Mouse (Mus musculus) forebrain, embryonic 14.5 days (tissue): ENCODE data around the gene Thsd4. TPM values are rescaled to one million over a fixed set of nuclear protein-coding genes. Genes with fewer than 3 reads are reported as not detected.
"Not testable (repeated sequence)": the region's sequence is repeated elsewhere in the genome, so short reads cannot be mapped to it uniquely, and the experiment has no call there.

Experiments used
- ATAC-seq: fragments of 200-750 bp; cut with Nextera tagmentation; 2 replicates; pipeline ENCODE4 v1.8.0; 2017; ENCODE audit warnings: mild to moderate bottlenecking, moderate library complexity
- DNase-seq: peaks from one replicate; pipeline ENCODE4 v3.0.0-alpha.2; 2015; ENCODE audit warnings: low spot score
- H3K27ac ChIP-seq: fragments of 300-500 bp; sonication (generic); 2 replicates; pipeline ENCODE4 v1.5.1; 2014; ENCODE audit warnings: low read depth, mild to moderate bottlenecking, control low read depth, low read length, moderate library complexity
- H3K27me3 ChIP-seq: fragments of 300-500 bp; sonication (generic); replicated peaks from 2 replicates; pipeline ENCODE4 v1.6.1; 2014; ENCODE audit warnings: low read length, control low read depth, mixed read lengths; ENCODE audit not compliant: control insufficient read depth, insufficient read depth
- H3K36me3 ChIP-seq: fragments of 300-500 bp; sonication (generic); 2 replicates; pipeline ENCODE4 v1.6.1; 2014; ENCODE audit warnings: low read length, control low read depth; ENCODE audit not compliant: control insufficient read depth, insufficient read depth
- H3K4me1 ChIP-seq: fragments of 300-500 bp; sonication (generic); 2 replicates; pipeline ENCODE4 v1.6.1; 2014; ENCODE audit warnings: antibody characterized with exemption, low read length, control low read depth; ENCODE audit not compliant: control insufficient read depth, insufficient read depth
- H3K4me2 ChIP-seq: fragments of 300-500 bp; sonication (generic); 2 replicates; pipeline ENCODE4 v1.6.1; 2014; ENCODE audit warnings: mild to moderate bottlenecking, control low read depth, low read length
- H3K4me3 ChIP-seq: fragments of 300-500 bp; sonication (generic); 2 replicates; pipeline ENCODE4 v1.5.1; 2014; ENCODE audit warnings: low read depth, low read length, control low read depth
- H3K9ac ChIP-seq: fragments of 300-500 bp; sonication (generic); 2 replicates; pipeline ENCODE4 v1.6.1; 2014; ENCODE audit warnings: mild to moderate bottlenecking, low read length, control low read depth, moderate library complexity
- H3K9me3 ChIP-seq: fragments of 300-500 bp; sonication (generic); replicated peaks from 2 replicates; pipeline ENCODE4 v1.6.1; 2016; ENCODE audit warnings: low read length, control low read depth, mixed read lengths; ENCODE audit not compliant: control insufficient read depth
- WGBS: fragments of 180-500 bp; shearing (Covaris S2); extraction: QIAGEN DNeasy Blood & Tissue Kit; methylation state at CpG from one replicate; pipeline ENCODE4 v1.1.7; 2014; 5-methylcytosine and 5-hydroxymethylcytosine counted together
- polyA plus RNA-seq: library from polyadenylated mRNA; unstranded; fragments of >200 nt; fragmentation: Nextera tagmentation; extraction: Ambion mirVana; gene quantifications from 2 replicates; pipeline ENCODE4 v1.2.1, GENCODE M21; 2014

Thsd4 gene
- polyA plus RNA-seq, 1 experiment from 2014 or later, result 3.4 TPM

- Histone ChIP-seq H3K4me2 (no peak overlapping the region), H3K4me3 (no peak overlapping the region), H3K27me3 (no peaks in the 10 kb centered on the region), H3K9ac (no peak overlapping the region), H3K27ac (no peak overlapping the region), H3K4me1 (no peaks in the 10 kb centered on the region), H3K9me3 (no peaks in the 10 kb centered on the region), H3K36me3 (no peaks in the 10 kb centered on the region)
- no peak for DNase-seq
- no peak for ATAC-seq
- WGBS, result 89% methylated on average over 8 of the region's 8 CpGs
Measured at GRCm38 (mm10) chr9:59947271-59947670, 574.6 kb downstream of the Thsd4 start.

GRCm38 (mm10) chr9:59945241-59945640, 576.6 kb downstream of the Thsd4 start:
- no peak overlapping the region for H3K4me2 ChIP-seq
- H3K27me3 ChIP-seq, result no peaks in the 10 kb centered on the region
- no peaks in the 10 kb centered on the region for H3K36me3 ChIP-seq
- 74% methylated on average over 3 of the region's 3 CpGs for WGBS
- no peaks in the 10 kb centered on the region for H3K9me3 ChIP-seq
- no peaks in the 10 kb centered on the region for H3K4me1 ChIP-seq
- no peak overlapping the region for H3K9ac ChIP-seq
- no peak overlapping the region for H3K4me3 ChIP-seq
- ATAC-seq (no peak), DNase-seq (no peak)
- H3K27ac ChIP-seq, result no peak overlapping the region

GRCm38 (mm10) chr9:59943826-59944225, 578.0 kb downstream of the Thsd4 start:
- Histone ChIP-seq H3K27me3 (no peaks in the 10 kb centered on the region), H3K4me1 (no peaks in the 10 kb centered on the region), H3K9me3 (no peaks in the 10 kb centered on the region), H3K4me2 (no peak overlapping the region), H3K4me3 (no peak overlapping the region), H3K36me3 (no peaks in the 10 kb centered on the region), H3K27ac (no peak overlapping the region), H3K9ac (no peak overlapping the region)
- 90% methylated on average over 6 of the region's 6 CpGs for WGBS
- DNase-seq (no peak), ATAC-seq (no peak)

- H3K9me3 ChIP-seq, result no peaks in the 10 kb centered on the region
- no peak for ATAC-seq
- WGBS, result 67% methylated on average over 5 of the region's 5 CpGs
Measured at GRCm38 (mm10) chr9:59942501-59943085, 579.3 kb downstream of the Thsd4 start.

GRCm38 (mm10) chr9:59941885-59942350, 579.9 kb downstream of the Thsd4 start:
- H3K4me2 ChIP-seq, result no peak overlapping the region
- WGBS, result 83% methylated on average over 9 of the region's 9 CpGs
- H3K9me3 ChIP-seq, result no peaks in the 10 kb centered on the region
- no peak overlapping the region for H3K4me3 ChIP-seq
- DNase-seq (no peak), ATAC-seq (no peak)
- H3K9ac ChIP-seq, result no peak overlapping the region
- no peak overlapping the region for H3K27ac ChIP-seq
- H3K27me3 ChIP-seq, result no peaks in the 10 kb centered on the region
- no peaks in the 10 kb centered on the region for H3K36me3 ChIP-seq
- no peaks in the 10 kb centered on the region for H3K4me1 ChIP-seq

More at GRCm38 (mm10) chr9:59942501-59943085, 579.3 kb downstream of the Thsd4 start:
- Histone ChIP-seq H3K27me3 (no peaks in the 10 kb centered on the region), H3K36me3 (no peaks in the 10 kb centered on the region), H3K27ac (no peak overlapping the region), H3K4me2 (no peak overlapping the region), H3K9ac (no peak overlapping the region), H3K4me3 (no peak overlapping the region), H3K4me1 (no peaks in the 10 kb centered on the region)
- DNase-seq, result no peak

- ATAC-seq, result no peak
- Histone ChIP-seq H3K27me3 (no peaks in the 10 kb centered on the region), H3K9ac (no peak overlapping the region), H3K36me3 (no peaks in the 10 kb centered on the region), H3K9me3 (no peaks in the 10 kb centered on the region), H3K4me2 (no peak overlapping the region), H3K4me3 (no peak overlapping the region), H3K4me1 (no peaks in the 10 kb centered on the region), H3K27ac (no peak overlapping the region)
- DNase-seq, result no peak
- whole genome bisulfite sequencing, result 77% methylated on average over 11 of the region's 12 CpGs
Measured at GRCm38 (mm10) chr9:59940913-59941884, 580.6 kb downstream of the Thsd4 start.

- Histone ChIP-seq H3K27me3 (no peaks in the 10 kb centered on the region), H3K4me2 (no peak overlapping the region), H3K4me3 (no peak overlapping the region), H3K9me3 (no peaks in the 10 kb centered on the region), H3K27ac (no peak overlapping the region), H3K9ac (no peak overlapping the region), H3K36me3 (no peaks in the 10 kb centered on the region), H3K4me1 (no peaks in the 10 kb centered on the region)
- ATAC-seq (no peak), DNase-seq (no peak)
- WGBS, result 86% methylated on average over 2 of the region's 2 CpGs
Measured at GRCm38 (mm10) chr9:59939691-59940090, 582.2 kb downstream of the Thsd4 start.

- 86% methylated on average over 8 of the region's 8 CpGs for WGBS
- DNase-seq, result no peak
Measured at GRCm38 (mm10) chr9:59938529-59938928, 583.3 kb downstream of the Thsd4 start.

GRCm38 (mm10) chr9:59935866-59936265, 586.0 kb downstream of the Thsd4 start:
- not testable (repeated sequence) for H3K36me3 ChIP-seq, H3K27ac ChIP-seq, H3K9ac ChIP-seq, ATAC-seq, H3K4me3 ChIP-seq, H3K4me2 ChIP-seq, H3K9me3 ChIP-seq, DNase-seq, H3K27me3 ChIP-seq, H3K4me1 ChIP-seq
- WGBS, result 84% methylated on average over 8 of the region's 8 CpGs

More at GRCm38 (mm10) chr9:59938529-59938928, 583.3 kb downstream of the Thsd4 start:
- no peak overlapping the region for H3K9ac ChIP-seq
- no peaks in the 10 kb centered on the region for H3K27me3 ChIP-seq
- no peaks in the 10 kb centered on the region for H3K9me3 ChIP-seq
- no peak overlapping the region for H3K27ac ChIP-seq
- ATAC-seq, result no peak
- no peak overlapping the region for H3K4me2 ChIP-seq
- no peak overlapping the region for H3K4me3 ChIP-seq
- no peaks in the 10 kb centered on the region for H3K4me1 ChIP-seq
- H3K36me3 ChIP-seq, result no peaks in the 10 kb centered on the region
